ENCODE assay signal across 24 mouse cellular contexts in genomic region chr1:19106841-19107800, GRCm38 (mm10). TPM values are rescaled to one million over a fixed set of nuclear protein-coding genes. Genes with fewer than 3 reads are reported as not detected.
DNase-seq lines count a peak whose midpoint lies in the region; ATAC-seq lines count a peak whose summit lies in the region.
"Had no signal": no experiment of that assay in that cellular context is flagged by ENCODE, and none has a peak within 500 bp of the region (broad histone marks: within the 10 kb centered on the region; RNA-seq: fewer than 3 reads in every experiment).

No protein-coding gene starts in this region.

- ATAC-seq in forebrain, embryonic 15.5 days (replicated peaks): no peak
- peak; percentile 38; the same call in 1 of the 2 replicates for ATAC-seq in midbrain, embryonic 14.5 days (ENCODE audit: low FRiP score, low TSS enrichment)
- no peak for ATAC-seq in inflammation-experienced regulatory T-cells, adult 6 months
- ATAC-seq: forebrain, embryonic 13.5 days had no signal

- WGBS in forebrain, embryonic 15.5 days: under 1% methylated on average over 13 of the region's 13 CpGs
- 1% methylated on average over 13 of the region's 13 CpGs for WGBS in forebrain, embryonic 10.5 days
- WGBS in midbrain, embryonic 10.5 days: under 1% methylated on average over 13 of the region's 13 CpGs
- under 1% methylated on average over 13 of the region's 13 CpGs for WGBS in midbrain, embryonic 14.5 days

- no peak for DNase-seq in forebrain, embryonic 10.5 days (ENCODE audit: extremely low spot score, low spot score)
- peak; percentile 33 for DNase-seq in midbrain, embryonic 10.5 days (ENCODE audit: low spot score)
- DNase-seq in midbrain, embryonic 14.5 days: peak; percentile 76
- no peak for DNase-seq in right cerebral cortex, postnatal 10 days (ENCODE audit: low spot score in 2 of 2)
- no peak for DNase-seq in left cerebral cortex, adult 18-20 months (ENCODE audit: low spot score in 2 of 2)
- DNase-seq: adrenal gland, adult 2 months; adrenal gland, postnatal 25 days; cerebellum, adult 2 months; cerebellum, postnatal 10 days; gastrocnemius, postnatal 14 days had no signal

- no peaks in the 10 kb centered on the region for H3K4me1 ChIP-seq in forebrain, embryonic 15.5 days
- peaks cover 11% of the 10 kb centered on the region for H3K4me1 ChIP-seq in forebrain, embryonic 10.5 days
- H3K4me1 ChIP-seq in midbrain, embryonic 10.5 days: peaks cover 47% of the 10 kb centered on the region
- H3K4me1 ChIP-seq in midbrain, embryonic 14.5 days (ENCODE audit: control insufficient read depth, insufficient read depth, low read length): no peaks in the 10 kb centered on the region
- H3K4me1 ChIP-seq: embryonic facial prominence, embryonic 12.5 days; forebrain, embryonic 13.5 days; heart, embryonic 12.5 days had no signal

- no peak overlapping the region for H3K9ac ChIP-seq in forebrain, embryonic 15.5 days (replicated peaks)
- peak overlapping the region; percentile 61 for H3K9ac ChIP-seq in midbrain, embryonic 14.5 days (replicated peaks; ENCODE audit: low read length)
- H3K9ac ChIP-seq: embryonic facial prominence, embryonic 12.5 days; forebrain, embryonic 13.5 days; heart, embryonic 12.5 days; hindbrain, embryonic 14.5 days had no signal

- no peaks in the 10 kb centered on the region for H3K9me3 ChIP-seq in forebrain, embryonic 15.5 days
- H3K9me3 ChIP-seq in forebrain, embryonic 10.5 days: no peaks in the 10 kb centered on the region
- H3K9me3 ChIP-seq in midbrain, embryonic 10.5 days (replicated peaks): no peaks in the 10 kb centered on the region
- H3K9me3 ChIP-seq in midbrain, embryonic 14.5 days (ENCODE audit: control insufficient read depth, low read length): no peaks in the 10 kb centered on the region
- H3K9me3 ChIP-seq: embryonic facial prominence, embryonic 12.5 days; forebrain, embryonic 13.5 days; heart, embryonic 12.5 days; hindbrain, embryonic 10.5 days had no signal

- no peaks in the 10 kb centered on the region for H3K36me3 ChIP-seq in forebrain, embryonic 15.5 days
- H3K36me3 ChIP-seq in forebrain, embryonic 10.5 days (replicated peaks): no peaks in the 10 kb centered on the region
- H3K36me3 ChIP-seq in midbrain, embryonic 10.5 days: no peaks in the 10 kb centered on the region
- no peaks in the 10 kb centered on the region for H3K36me3 ChIP-seq in midbrain, embryonic 14.5 days (ENCODE audit: control insufficient read depth, insufficient read depth, low read length)
- H3K36me3 ChIP-seq: embryonic facial prominence, embryonic 12.5 days; heart, embryonic 12.5 days; hindbrain, embryonic 10.5 days had no signal

- H3K27ac ChIP-seq in forebrain, embryonic 15.5 days (replicated peaks): peak overlapping the region; percentile 42
- no peak overlapping the region for H3K27ac ChIP-seq in forebrain, embryonic 10.5 days
- H3K27ac ChIP-seq in midbrain, embryonic 10.5 days (replicated peaks): no peak overlapping the region; the same call in 1 of the 2 replicates
- H3K27ac ChIP-seq in midbrain, embryonic 14.5 days (replicated peaks; ENCODE audit: low read depth, low read length): peak overlapping the region; percentile 91
- H3K27ac ChIP-seq: embryonic facial prominence, embryonic 12.5 days; hindbrain, embryonic 10.5 days had no signal

- H3K4me3 ChIP-seq in forebrain, embryonic 15.5 days: no peak overlapping the region
- no peak overlapping the region for H3K4me3 ChIP-seq in forebrain, embryonic 10.5 days
- H3K4me3 ChIP-seq in midbrain, embryonic 10.5 days: peak overlapping the region; percentile 16; the same call in 1 of the 2 replicates
- peak overlapping the region; percentile 39 for H3K4me3 ChIP-seq in midbrain, embryonic 14.5 days (replicated peaks; ENCODE audit: low read depth, low read length)
- H3K4me3 ChIP-seq: embryonic facial prominence, embryonic 12.5 days; forebrain, embryonic 13.5 days; heart, embryonic 12.5 days; hindbrain, embryonic 10.5 days had no signal

- no peak overlapping the region for H3K4me2 ChIP-seq in forebrain, embryonic 15.5 days (replicated peaks)
- H3K4me2 ChIP-seq in midbrain, embryonic 14.5 days (ENCODE audit: low read length): peak overlapping the region; percentile 53
- H3K4me2 ChIP-seq: embryonic facial prominence, embryonic 12.5 days; forebrain, embryonic 13.5 days; heart, embryonic 12.5 days; hindbrain, embryonic 14.5 days had no signal

- H3K27me3 ChIP-seq in forebrain, embryonic 15.5 days: peaks cover 89% of the 10 kb centered on the region
- peaks cover 100% of the 10 kb centered on the region for H3K27me3 ChIP-seq in forebrain, embryonic 10.5 days (ENCODE audit: poor library complexity, severe bottlenecking)
- H3K27me3 ChIP-seq in midbrain, embryonic 10.5 days (ENCODE audit: low read depth, poor library complexity, severe bottlenecking): peaks cover 100% of the 10 kb centered on the region
- peaks cover 78% of the 10 kb centered on the region for H3K27me3 ChIP-seq in midbrain, embryonic 14.5 days (ENCODE audit: control insufficient read depth, insufficient read depth, low read length)
- H3K27me3 ChIP-seq: CH12.LX had no signal

RNA-seq across cellular contexts. Expression of gene Tfap2d, which starts 4.3 kb away (rescaled TPM):
- polyA plus RNA-seq in forebrain, embryonic 15.5 days (2015; fragmentation: Nextera tagmentation; extraction: Ambion mirVana): 14.7 and 16.7 TPM in 2 replicates
- 0.15 TPM in 1 of 2 replicates, not detected in the other for polyA plus RNA-seq in forebrain, embryonic 10.5 days (2016; fragmentation: Nextera tagmentation; extraction: Ambion mirVana)
- polyA plus RNA-seq in midbrain, embryonic 10.5 days (2016; fragmentation: Nextera tagmentation; extraction: Ambion mirVana): 4.7 and 10.9 TPM in 2 replicates
- polyA plus RNA-seq in midbrain, embryonic 14.5 days (2014; fragmentation: Nextera tagmentation; extraction: Ambion mirVana): 73.8 and 75.5 TPM in 2 replicates
- polyA plus RNA-seq in inflammation-experienced regulatory T-cells, adult 6 months (2017; shearing (Covaris generic)): not detected
- 1 to 10 TPM; 2.7 to 2.9 TPM for total RNA-seq in left cerebral cortex, adult 18-20 months (2021)
- total RNA-seq: adrenal gland, adult 2 months; adrenal gland, postnatal 25 days; CH12.LX; ES-E14; gastrocnemius, adult 18-20 months; gastrocnemius, postnatal 14 days; heart, adult 8-10 months; heart, postnatal 25 days had no signal
- polyA plus RNA-seq: adrenal gland, adult 2 months; gonadal fat pad, adult 2 months; heart, embryonic 12.5 days; heart, embryonic 16.5 days; hindbrain, embryonic 14.5 days had no signal

Comparison
In these comparisons a context has a peak if more than half of its experiments do, and no peak if none do; other contexts are left out.
1. H3K27ac ChIP-seq: peak in forebrain, embryonic 15.5 days (single experiment) and midbrain, embryonic 14.5 days (single experiment); none in forebrain, embryonic 10.5 days (single experiment) and midbrain, embryonic 10.5 days (single experiment).
2. H3K4me3 ChIP-seq: peak in midbrain, embryonic 10.5 days (single experiment) and midbrain, embryonic 14.5 days (single experiment); none in forebrain, embryonic 15.5 days (single experiment) and forebrain, embryonic 10.5 days (single experiment).
3. DNase-seq: peak in midbrain, embryonic 10.5 days (single experiment) and midbrain, embryonic 14.5 days (single experiment); none in forebrain, embryonic 10.5 days (single experiment), right cerebral cortex, postnatal 10 days (0 of 2) and left cerebral cortex, adult 18-20 months (0 of 2).